Mouse (Mus musculus) testis, adult 2 months (tissue): ENCODE measurements at regions not wholly inside any gene's neighbourhood (a gene's known extent, or its start where the extent isn't known, plus 50 kb on each side); places are given as distances from the start of the nearest gene placed in this dataset.

Experiments used
- CTCF ChIP-seq: fragments of 200-500 bp; IDR thresholded peaks from 2 replicates; pipeline ENCODE4 v1.5.1; 2012; ENCODE audit warnings: low read depth, mild to moderate bottlenecking, inconsistent platforms, low read length, moderate library complexity; ENCODE audit not compliant: control insufficient read depth, insufficient read depth, insufficient replicate concordance
- POLR2A ChIP-seq: fragments of 200-500 bp; IDR thresholded peaks from 2 replicates; pipeline ENCODE4 v1.6.1; 2012; ENCODE audit warnings: low read depth, mild to moderate bottlenecking, inconsistent platforms, low read length, moderate library complexity; ENCODE audit not compliant: control insufficient read depth

GRCm38 (mm10) chr4:32158886-32159285, 79.7 kb upstream of the Bach2 start:
- TF ChIP-seq CTCF: no peak
- no peak for TF ChIP-seq POLR2A
